Mouse (Mus musculus): ENCODE results near the gene Hyal5. TPM values are rescaled to one million over a fixed set of nuclear protein-coding genes. Genes with fewer than 3 reads are reported as not detected.
A peak's percentile ranks its signal among the peaks of the same experiment; 100 is the strongest.

Hyal5 gene
- not detected in 2 replicates for polyA plus RNA-seq (2015; fragmentation: Nextera tagmentation; extraction: Ambion mirVana)

DNA sequence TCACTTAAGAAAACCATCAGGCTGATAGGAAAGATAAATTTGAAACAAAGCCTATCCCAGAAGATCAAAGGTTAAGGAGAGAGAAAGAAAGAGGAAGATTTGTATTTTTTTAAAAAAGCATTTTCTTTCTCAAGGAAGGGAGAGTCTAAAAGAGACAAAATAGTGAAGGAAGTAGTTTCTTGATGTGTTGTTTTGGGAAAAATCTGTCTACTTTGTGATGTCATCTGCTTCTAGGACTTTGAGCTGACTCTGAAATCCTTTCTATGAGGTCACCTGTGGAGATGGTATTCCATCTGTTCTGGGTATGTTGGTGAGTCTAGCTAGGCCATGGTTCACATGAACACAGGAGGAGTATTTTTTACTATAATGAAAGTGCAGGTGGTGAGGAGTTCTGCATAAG lies at the start of gene Hyal5:
Gene Hyal5 (plus strand): TSS at position 301 of the 400 bp plus-strand sequence.
- H3K4me3 ChIP-seq, result no peak within 1 kb of the TSS
- no peak within 1 kb of the TSS for H3K4me2 ChIP-seq
- no peak within 1 kb of the TSS for H3K27ac ChIP-seq
- no peaks in the 10 kb centered on the region for H3K9me3 ChIP-seq (replicated peaks)
- no peaks in the 10 kb centered on the region for H3K36me3 ChIP-seq
- ATAC-seq (replicated peaks; ENCODE audit: insufficient number of reproducible peaks, insufficient read depth, low FRiP score, low read depth), result no peak
- H3K4me1 ChIP-seq (replicated peaks), result no peaks in the 10 kb centered on the region
- H3K27me3 ChIP-seq, result no peaks in the 10 kb centered on the region
- no peak within 1 kb of the TSS for H3K9ac ChIP-seq

DNA sequence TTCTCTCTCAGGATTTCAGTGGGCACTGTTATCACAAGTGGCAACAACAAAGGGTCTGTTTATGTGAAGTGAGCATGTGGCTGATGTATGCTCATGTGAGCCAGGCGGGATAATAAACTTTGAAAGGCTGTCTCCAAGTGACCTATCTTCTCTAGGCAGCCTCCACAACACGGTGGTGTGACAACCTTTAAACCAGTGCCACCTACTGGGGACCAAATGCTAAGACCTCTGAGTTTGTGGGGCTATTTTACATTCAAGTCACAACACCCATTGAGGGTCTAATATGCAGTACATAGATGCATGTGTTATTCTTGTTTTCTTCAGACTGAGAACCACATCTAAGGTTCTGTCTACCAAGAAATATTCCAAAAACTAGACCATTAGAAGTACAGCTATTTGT lies 35.7 kb upstream of the Hyal5 start:
- H3K27me3 ChIP-seq, result no peaks in the 10 kb centered on the region
- H3K9ac ChIP-seq, result no peak overlapping the region
- H3K4me1 ChIP-seq (replicated peaks), result no peaks in the 10 kb centered on the region
- no peak overlapping the region for H3K4me3 ChIP-seq
- no peak overlapping the region for H3K4me2 ChIP-seq
- no peaks in the 10 kb centered on the region for H3K9me3 ChIP-seq (replicated peaks)
- ATAC-seq (replicated peaks; ENCODE audit: insufficient number of reproducible peaks, insufficient read depth, low FRiP score, low read depth), result no peak
- 42% methylated on average over 2 of the region's 2 CpGs for WGBS
- no peaks in the 10 kb centered on the region for H3K36me3 ChIP-seq
- no peak overlapping the region for H3K27ac ChIP-seq

DNA sequence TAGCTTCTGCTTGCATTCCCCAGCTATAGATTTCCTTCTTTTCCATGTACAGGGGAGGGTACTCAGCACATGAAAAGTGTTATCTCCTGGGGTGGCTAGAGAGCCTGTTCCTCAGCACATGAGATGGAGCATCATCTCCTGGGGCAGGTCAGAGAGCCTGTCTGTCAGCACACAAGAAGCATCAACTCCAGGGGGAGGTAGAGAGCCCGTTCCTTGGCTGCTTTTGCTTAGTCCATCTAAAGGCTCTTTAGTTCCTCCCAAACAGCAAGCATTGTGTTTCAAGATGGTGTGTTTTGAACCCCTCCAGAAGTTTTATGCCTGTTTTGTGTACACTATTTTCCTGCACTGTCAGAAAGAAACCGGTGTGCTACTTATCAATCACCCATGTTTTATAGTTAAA lies 2.5 kb downstream of the Hyal5 start:
- Histone ChIP-seq H3K36me3 (no peaks in the 10 kb centered on the region), H3K9me3 (replicated peaks) (no peaks in the 10 kb centered on the region), H3K4me2 (no peak overlapping the region), H3K27me3 (no peaks in the 10 kb centered on the region), H3K4me1 (replicated peaks) (no peaks in the 10 kb centered on the region), H3K4me3 (no peak overlapping the region), H3K9ac (no peak overlapping the region), H3K27ac (no peak overlapping the region)
- ATAC-seq (replicated peaks; ENCODE audit: insufficient number of reproducible peaks, insufficient read depth, low FRiP score, low read depth), result no peak
- 46% methylated on average over 2 of the region's 2 CpGs for WGBS

DNA sequence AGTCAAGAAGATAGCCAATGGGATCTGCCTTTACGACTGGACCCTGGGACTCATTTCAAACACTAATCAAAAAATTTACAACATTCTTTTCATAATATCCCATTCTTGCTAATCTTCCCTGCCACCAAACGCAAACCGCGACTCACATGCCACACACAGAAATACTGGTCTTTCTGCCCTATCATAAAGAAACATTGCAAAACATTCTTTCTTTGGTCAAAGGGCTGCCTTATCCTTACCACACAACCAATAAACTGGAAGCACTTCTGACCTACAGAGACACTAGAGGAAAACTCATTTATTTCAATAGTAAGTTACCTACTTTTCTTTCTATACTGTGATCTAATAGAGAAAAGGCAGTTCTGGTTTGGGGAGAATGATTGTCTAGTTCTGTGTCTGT lies 5.9 kb downstream of the Hyal5 start:
- Histone ChIP-seq H3K36me3 (no peaks in the 10 kb centered on the region), H3K9me3 (replicated peaks) (no peaks in the 10 kb centered on the region), H3K9ac (no peak overlapping the region), H3K4me2 (no peak overlapping the region), H3K4me1 (replicated peaks) (no peaks in the 10 kb centered on the region), H3K27me3 (no peaks in the 10 kb centered on the region), H3K4me3 (no peak overlapping the region), H3K27ac (no peak overlapping the region)
- WGBS, result 82% methylated on average over 4 of the region's 4 CpGs
- ATAC-seq (replicated peaks; ENCODE audit: insufficient number of reproducible peaks, insufficient read depth, low FRiP score, low read depth), result no peak

DNA sequence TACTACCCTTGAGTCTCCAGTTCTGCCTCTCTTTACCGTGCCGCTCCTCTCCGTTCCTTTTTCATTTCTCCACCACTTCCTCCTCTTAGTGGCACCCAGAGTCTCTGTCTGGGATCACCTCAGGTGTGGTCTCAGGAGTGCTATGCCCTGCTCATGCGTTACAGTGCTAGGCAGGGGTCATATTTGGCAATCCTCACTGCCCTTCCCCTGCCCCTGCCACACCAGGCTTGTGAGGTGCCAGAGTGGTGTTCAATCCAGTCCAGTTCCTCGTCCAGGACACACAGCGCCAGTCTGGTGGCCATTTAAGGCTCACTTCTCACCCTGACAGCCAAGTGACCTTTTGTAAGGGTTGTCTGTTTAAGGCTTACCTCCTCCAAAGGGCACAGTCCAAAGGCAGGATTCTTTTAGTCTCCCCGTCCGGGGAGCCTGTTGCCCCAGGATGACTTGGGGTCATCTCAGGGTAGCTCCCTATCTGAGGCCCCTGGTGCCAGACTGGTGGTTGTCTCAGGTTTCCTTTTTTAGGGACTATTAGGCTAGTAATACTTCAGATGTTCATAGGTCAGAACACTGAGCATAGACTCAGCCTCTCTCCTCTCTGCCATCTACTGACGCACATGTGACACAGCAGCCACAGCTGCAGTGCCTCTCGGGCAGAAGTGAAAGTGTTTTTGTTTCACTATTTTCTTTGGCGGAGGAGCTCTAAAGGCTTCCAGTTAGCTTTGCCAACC lies 36.5 kb downstream of the Hyal5 start:
- Histone ChIP-seq H3K27me3 (no peaks in the 10 kb centered on the region), H3K9me3 (replicated peaks) (no peaks in the 10 kb centered on the region), H3K27ac (no peak overlapping the region), H3K4me1 (replicated peaks) (no peaks in the 10 kb centered on the region), H3K4me2 (peak overlapping the region; percentile 48), H3K36me3 (no peaks in the 10 kb centered on the region), H3K9ac (no peak overlapping the region), H3K4me3 (peak overlapping the region; percentile 39)
- ATAC-seq (replicated peaks; ENCODE audit: insufficient number of reproducible peaks, insufficient read depth, low FRiP score, low read depth), result no peak; the same call in 1 of the 2 replicates
- WGBS, result 60% methylated on average over 11 of the region's 11 CpGs

DNA sequence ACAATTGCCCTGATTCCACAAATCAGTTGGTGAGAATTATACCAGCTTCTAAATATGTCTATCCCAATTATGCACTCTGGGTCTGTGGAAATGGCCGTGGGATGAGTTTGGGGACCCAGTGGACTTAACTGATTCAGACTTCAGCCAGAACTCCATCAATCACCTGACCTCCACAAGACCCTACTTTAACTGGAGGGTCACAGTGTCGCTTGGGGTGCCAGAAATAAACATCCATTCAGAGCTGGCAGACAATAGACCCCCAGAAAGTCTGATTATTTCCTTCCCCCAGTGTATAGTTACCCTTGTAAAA lies 37.0 kb downstream of the Hyal5 start:
- Histone ChIP-seq H3K4me1 (replicated peaks) (no peaks in the 10 kb centered on the region), H3K9ac (no peak overlapping the region), H3K36me3 (no peaks in the 10 kb centered on the region), H3K27me3 (no peaks in the 10 kb centered on the region), H3K9me3 (replicated peaks) (no peaks in the 10 kb centered on the region), H3K27ac (no peak overlapping the region), H3K4me3 (peak overlapping the region; percentile 39), H3K4me2 (peak overlapping the region; percentile 48)
- ATAC-seq (replicated peaks; ENCODE audit: insufficient number of reproducible peaks, insufficient read depth, low FRiP score, low read depth), result no peak
- 30% methylated on average over 2 of the region's 2 CpGs for WGBS

DNA sequence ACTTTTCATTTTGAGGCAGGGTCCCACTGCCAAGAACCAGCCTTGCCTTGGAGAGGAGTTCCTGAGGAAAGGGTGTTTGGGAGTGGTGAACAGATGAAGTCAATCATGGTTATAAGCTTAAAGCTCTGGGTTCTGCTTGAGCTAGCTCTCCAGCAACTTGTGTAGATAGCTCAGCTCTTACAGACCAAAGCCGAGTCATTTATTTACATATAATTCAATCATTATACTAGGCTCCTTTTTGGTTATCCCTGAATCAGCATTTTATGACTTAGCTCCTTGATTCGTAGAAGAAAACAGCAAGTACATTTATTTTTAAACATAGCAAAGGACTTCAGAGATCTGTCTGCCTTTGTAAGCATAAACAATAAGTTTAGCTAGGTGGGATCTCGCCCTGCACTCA lies 47.3 kb downstream of the Hyal5 start:
- Histone ChIP-seq H3K4me2 (no peak overlapping the region), H3K27me3 (no peaks in the 10 kb centered on the region), H3K4me3 (no peak overlapping the region), H3K9ac (no peak overlapping the region), H3K9me3 (replicated peaks) (no peaks in the 10 kb centered on the region), H3K4me1 (replicated peaks) (no peaks in the 10 kb centered on the region), H3K36me3 (no peaks in the 10 kb centered on the region), H3K27ac (no peak overlapping the region)
- no peak for ATAC-seq (replicated peaks; ENCODE audit: insufficient number of reproducible peaks, insufficient read depth, low FRiP score, low read depth)
- 68% methylated on average over 3 of the region's 3 CpGs for WGBS

DNA sequence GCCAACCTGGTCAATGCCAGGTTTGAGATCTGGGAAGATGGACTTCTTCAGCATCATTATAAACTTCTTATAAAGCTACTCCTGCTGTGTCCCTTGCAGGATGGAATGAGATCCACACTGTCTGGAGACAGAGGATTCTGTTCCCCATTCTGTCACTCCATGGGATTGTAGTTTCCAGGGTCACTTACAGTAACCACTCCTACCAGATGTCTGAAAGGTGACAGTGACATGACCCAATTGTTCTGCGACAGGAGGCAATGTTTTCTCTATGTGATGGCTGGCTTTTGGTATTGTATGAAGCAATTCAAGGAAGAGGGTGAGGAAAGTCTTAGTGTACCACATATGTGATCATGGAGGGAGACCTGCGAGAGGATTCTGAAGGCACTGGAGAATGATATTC lies 50.0 kb downstream of the Hyal5 start:
- H3K4me1 ChIP-seq (replicated peaks), result no peaks in the 10 kb centered on the region
- no peak overlapping the region for H3K9ac ChIP-seq
- H3K4me2 ChIP-seq, result no peak overlapping the region
- no peaks in the 10 kb centered on the region for H3K36me3 ChIP-seq
- no peak for ATAC-seq (replicated peaks; ENCODE audit: insufficient number of reproducible peaks, insufficient read depth, low FRiP score, low read depth)
- 54% methylated on average over 2 of the region's 2 CpGs for WGBS
- no peaks in the 10 kb centered on the region for H3K9me3 ChIP-seq (replicated peaks)
- no peaks in the 10 kb centered on the region for H3K27me3 ChIP-seq
- no peak overlapping the region for H3K27ac ChIP-seq
- H3K4me3 ChIP-seq, result no peak overlapping the region

DNA sequence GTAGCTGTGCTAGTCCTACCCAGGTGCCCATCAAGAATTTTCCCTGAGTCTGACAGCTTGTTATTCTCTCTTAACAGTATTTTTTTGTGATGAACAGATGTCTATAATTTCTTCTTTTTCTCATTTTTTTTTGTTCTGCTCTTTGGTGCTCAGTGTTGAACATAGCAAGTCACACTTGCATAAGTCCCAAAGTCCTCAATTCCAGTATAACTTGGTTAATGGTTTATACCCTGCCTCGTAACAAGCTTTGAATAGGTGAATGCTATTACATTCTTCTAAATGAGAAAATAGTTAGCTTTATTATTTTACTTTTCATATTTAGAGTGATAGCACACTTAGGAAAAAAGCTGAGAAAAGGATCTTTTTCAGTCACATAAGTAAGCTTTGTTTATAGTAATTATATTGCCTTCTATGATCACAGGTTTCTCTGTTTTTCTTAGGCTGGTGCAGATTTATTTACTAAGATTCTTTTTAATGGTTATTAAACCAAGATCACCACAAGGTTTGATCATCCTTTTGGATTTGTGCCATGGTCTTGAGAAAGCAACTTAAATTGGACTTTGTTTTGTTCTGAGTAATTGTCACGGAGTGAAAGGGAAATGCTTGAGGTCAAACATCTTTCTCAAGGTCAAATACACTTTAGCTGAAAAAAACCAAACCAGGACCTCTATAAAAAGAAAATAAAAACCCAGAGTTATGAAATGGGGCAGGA lies 52.4 kb downstream of the Hyal5 start:
- 59% methylated on average over 2 of the region's 2 CpGs for WGBS
- no peak overlapping the region for H3K4me2 ChIP-seq
- no peaks in the 10 kb centered on the region for H3K4me1 ChIP-seq (replicated peaks)
- H3K4me3 ChIP-seq, result no peak overlapping the region
- H3K27me3 ChIP-seq, result no peaks in the 10 kb centered on the region
- ATAC-seq (replicated peaks; ENCODE audit: insufficient number of reproducible peaks, insufficient read depth, low FRiP score, low read depth), result no peak
- no peak overlapping the region for H3K27ac ChIP-seq
- H3K36me3 ChIP-seq, result no peaks in the 10 kb centered on the region
- H3K9ac ChIP-seq, result no peak overlapping the region
- H3K9me3 ChIP-seq (replicated peaks), result no peaks in the 10 kb centered on the region

DNA sequence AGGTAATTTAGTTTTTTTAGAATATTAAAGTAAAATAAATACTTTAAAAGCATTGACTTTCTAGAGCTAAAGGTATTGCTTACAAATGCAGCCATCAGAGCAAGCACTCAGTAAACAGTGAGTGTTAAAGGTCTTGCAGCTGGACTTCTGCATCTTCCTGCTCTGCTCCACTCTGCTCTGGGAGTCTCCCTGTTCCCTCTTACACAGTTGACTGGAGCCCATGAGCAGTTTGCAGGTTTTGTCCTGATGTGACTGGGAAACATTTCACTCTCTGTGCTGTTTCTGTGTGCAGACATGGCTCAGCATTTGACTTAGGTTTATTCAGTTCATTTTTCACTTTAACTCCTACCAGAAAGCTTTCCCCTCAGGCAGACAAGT lies 52.9 kb downstream of the Hyal5 start:
- H3K4me2 ChIP-seq, result no peak overlapping the region
- no peaks in the 10 kb centered on the region for H3K27me3 ChIP-seq
- no peaks in the 10 kb centered on the region for H3K9me3 ChIP-seq (replicated peaks)
- no peak overlapping the region for H3K9ac ChIP-seq
- H3K27ac ChIP-seq, result no peak overlapping the region
- H3K36me3 ChIP-seq, result no peaks in the 10 kb centered on the region
- H3K4me1 ChIP-seq (replicated peaks), result no peaks in the 10 kb centered on the region
- no peak for ATAC-seq (replicated peaks; ENCODE audit: insufficient number of reproducible peaks, insufficient read depth, low FRiP score, low read depth)
- H3K4me3 ChIP-seq, result no peak overlapping the region

DNA sequence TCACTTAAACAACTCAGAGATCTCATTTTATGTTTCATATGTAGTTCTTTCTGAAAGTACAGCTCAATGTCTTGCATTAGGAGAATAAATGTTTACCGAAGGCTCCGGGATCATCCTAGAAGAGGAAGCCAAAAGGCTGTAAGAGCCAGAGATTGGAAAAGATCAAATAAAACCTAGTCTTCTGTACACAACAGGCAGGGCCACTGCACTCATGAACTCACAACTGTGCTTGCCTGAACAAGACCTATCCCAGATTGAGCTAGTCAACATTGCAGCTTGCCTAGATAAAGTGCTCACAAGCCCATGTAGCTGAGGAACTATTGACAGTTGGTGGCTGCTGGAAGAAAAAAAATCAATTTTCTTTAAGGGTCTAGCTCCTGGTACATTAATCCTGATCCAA lies 55.8 kb downstream of the Hyal5 start:
- Histone ChIP-seq H3K27ac (no peak overlapping the region), H3K27me3 (no peaks in the 10 kb centered on the region), H3K9ac (no peak overlapping the region), H3K4me1 (replicated peaks) (no peaks in the 10 kb centered on the region), H3K4me2 (no peak overlapping the region), H3K36me3 (no peaks in the 10 kb centered on the region), H3K4me3 (no peak overlapping the region), H3K9me3 (replicated peaks) (no peaks in the 10 kb centered on the region)
- ATAC-seq (replicated peaks; ENCODE audit: insufficient number of reproducible peaks, insufficient read depth, low FRiP score, low read depth), result no peak
- 92% methylated on average over 2 of the region's 2 CpGs for WGBS

DNA sequence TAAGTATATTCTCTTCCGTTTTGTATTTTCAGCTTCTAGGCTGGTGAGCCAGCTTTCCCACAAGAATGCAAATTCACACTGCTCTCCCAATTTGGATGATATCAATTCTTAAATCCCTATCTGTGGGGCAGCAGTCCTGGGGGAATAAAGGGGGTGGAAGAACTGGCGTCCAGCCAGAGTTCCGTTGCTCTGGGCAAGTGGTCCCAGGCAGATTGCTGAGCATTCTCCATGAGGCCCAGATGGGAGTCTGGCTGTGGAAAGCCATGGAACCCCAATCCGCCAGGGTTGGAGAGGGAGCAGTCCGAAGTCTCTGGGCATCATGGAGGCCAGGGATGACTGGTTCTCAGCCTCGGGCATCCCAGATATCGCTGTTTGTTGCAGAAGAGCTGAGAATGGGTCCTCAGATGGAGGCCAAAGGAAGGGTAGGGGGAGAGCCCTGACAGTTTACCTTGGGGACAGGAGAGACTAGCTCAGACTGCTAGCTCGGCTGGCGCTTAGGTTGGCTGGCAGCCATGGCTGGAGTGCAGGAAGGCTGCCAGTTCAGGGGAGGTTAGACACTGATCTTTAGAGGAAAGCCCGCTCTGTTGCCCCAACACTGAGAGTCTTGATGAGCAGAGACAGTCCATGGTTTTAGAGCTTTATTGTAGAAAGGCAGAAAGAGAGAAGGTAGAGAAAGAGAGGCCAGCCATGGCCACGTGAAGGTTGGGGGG lies 67.4 kb downstream of the Hyal5 start:
- no peaks in the 10 kb centered on the region for H3K4me1 ChIP-seq (replicated peaks)
- H3K27ac ChIP-seq, result no peak overlapping the region
- H3K9me3 ChIP-seq (replicated peaks), result no peaks in the 10 kb centered on the region
- no peaks in the 10 kb centered on the region for H3K27me3 ChIP-seq
- H3K4me3 ChIP-seq, result no peak overlapping the region
- WGBS, result 82% methylated on average over 11 of the region's 11 CpGs
- no peaks in the 10 kb centered on the region for H3K36me3 ChIP-seq
- H3K9ac ChIP-seq, result no peak overlapping the region
- H3K4me2 ChIP-seq, result no peak overlapping the region
- no peak for ATAC-seq (replicated peaks; ENCODE audit: insufficient number of reproducible peaks, insufficient read depth, low FRiP score, low read depth)
